Mouse (Mus musculus) thymus, adult 2 months (tissue): Measurements from ENCODE around the gene Rin2. TPM values are rescaled to one million over a fixed set of nuclear protein-coding genes. Genes with fewer than 3 reads are reported as not detected.
"Not testable (repeated sequence)": the region's sequence is repeated elsewhere in the genome, so short reads cannot be mapped to it uniquely, and the experiment has no call there.

Experiments
- DNase-seq: peaks from one replicate; pipeline ENCODE4 v3.0.0; 2021
- H3K27ac ChIP-seq: fragments of 200-500 bp; 2 replicates; pipeline ENCODE4 v1.5.1; 2012; ENCODE audit warnings: low read length, control low read depth; ENCODE audit not compliant: control insufficient read depth, insufficient read depth
- H3K27me3 ChIP-seq: fragments of 200-500 bp; 2 replicates; pipeline ENCODE4 v1.6.1; 2012; ENCODE audit warnings: mild to moderate bottlenecking, low read length, moderate library complexity, mixed read lengths; ENCODE audit not compliant: control insufficient read depth, insufficient read depth
- H3K36me3 ChIP-seq: fragments of 200-500 bp; 2 replicates; pipeline ENCODE4 v1.6.1; 2012; ENCODE audit warnings: mild to moderate bottlenecking, low read length, moderate library complexity; ENCODE audit not compliant: control insufficient read depth, insufficient read depth
- H3K4me1 ChIP-seq: fragments of 200-500 bp; replicated peaks from 2 replicates; pipeline ENCODE4 v1.6.1; 2012; ENCODE audit warnings: low read length; ENCODE audit not compliant: control insufficient read depth, insufficient read depth
- H3K4me3 ChIP-seq: fragments of 200-500 bp; 2 replicates; pipeline ENCODE4 v1.5.1; 2012; ENCODE audit warnings: mild to moderate bottlenecking, low read length, control low read depth, moderate library complexity; ENCODE audit not compliant: control insufficient read depth, insufficient read depth
- CTCF ChIP-seq: fragments of 200-500 bp; IDR thresholded peaks from 2 replicates; pipeline ENCODE4 v1.5.1; 2012; ENCODE audit warnings: mild to moderate bottlenecking, control low read depth, low read length, moderate library complexity, borderline replicate concordance; ENCODE audit not compliant: control insufficient read depth, poor library complexity, insufficient read depth; ENCODE audit errors: extremely low read depth
- POLR2A ChIP-seq: fragments of 200-500 bp; IDR thresholded peaks from 2 replicates; pipeline ENCODE4 v1.6.1; 2012; ENCODE audit warnings: mild to moderate bottlenecking, low read length, control low read depth, moderate library complexity; ENCODE audit not compliant: control insufficient read depth, poor library complexity, insufficient read depth; ENCODE audit errors: extremely low read depth
- WGBS: fragments of 180-500 bp; shearing (Covaris S2); methylation state at CpG from one replicate; pipeline ENCODE4 v1.1.7; 2018; 5-methylcytosine and 5-hydroxymethylcytosine counted together
- polyA plus RNA-seq: library from polyadenylated mRNA; depleted of rRNA; stranded (reverse); fragments of >200 nt; gene quantifications from 2 replicates; pipeline ENCODE4 v1.2.3, GENCODE M21; 2012

Rin2 gene
- polyA plus RNA-seq, 1 experiment = 5.4 TPM

DNA sequence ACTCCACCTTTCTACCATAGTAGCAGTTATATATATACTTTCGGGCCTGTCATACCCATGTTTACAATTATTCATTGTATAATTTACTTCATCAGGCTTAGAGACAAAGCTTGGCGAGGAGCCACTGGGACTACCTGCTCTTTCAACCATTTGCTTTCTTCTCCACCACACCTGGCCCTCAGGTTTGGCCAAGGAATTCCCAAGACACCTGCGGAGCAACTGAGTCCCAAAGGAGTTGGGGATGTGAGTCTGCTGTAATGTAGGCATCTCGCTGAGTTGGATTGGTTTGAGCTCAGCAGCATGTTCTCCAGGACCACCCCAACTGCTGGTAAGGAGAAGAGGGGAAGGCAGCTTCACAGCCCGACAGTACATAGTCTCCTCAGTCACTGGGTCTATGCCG, 226.8 kb downstream of the Rin2 start, which contains the start of gene Naa20:
Gene Naa20 (plus strand): TSS at position 239 of the 400 bp plus-strand sequence.
- Histone ChIP-seq H3K4me3 (no peak within 1 kb of the TSS), H3K4me1 (peaks cover 4% of the 10 kb centered on the region), H3K27ac (no peak within 1 kb of the TSS), H3K27me3 (no peaks in the 10 kb centered on the region), H3K36me3 (0 out of 2 replicates have a peak, but pooled peaks cover 1% of the 10 kb centered on the region)
- 92% methylated on average over 6 of the region's 6 CpGs for WGBS
- TF ChIP-seq POLR2A = no peak
- TF ChIP-seq CTCF = no peak
- DNase-seq = no peak

GRCm38 (mm10) chr2:145903061-145903901, 228.3 kb downstream of the Rin2 start:
- under 1% methylated on average over 68 of the region's 68 CpGs for WGBS
- Histone ChIP-seq H3K4me3 (peak overlapping the region; percentile 72), H3K27me3 (no peaks in the 10 kb centered on the region), H3K27ac (no peak overlapping the region), H3K36me3 (0 out of 2 replicates have a peak, but pooled peaks cover 3% of the 10 kb centered on the region), H3K4me1 (peaks cover 4% of the 10 kb centered on the region)
- TF ChIP-seq CTCF (peak; percentile 68; the same call in 1 of the 2 replicates), POLR2A (peak; percentile 73)
- peak; percentile 90 for DNase-seq

- Histone ChIP-seq H3K27ac (no peak overlapping the region), H3K27me3 (no peaks in the 10 kb centered on the region), H3K4me3 (no peak overlapping the region), H3K4me1 (peaks cover 4% of the 10 kb centered on the region), H3K36me3 (peaks cover 7% of the 10 kb centered on the region; the same call in 1 of the 2 replicates)
- DNase-seq = no peak
- no peak for TF ChIP-seq CTCF
- TF ChIP-seq POLR2A = no peak
- WGBS = 39% methylated on average over 12 of the region's 12 CpGs
Measured at GRCm38 (mm10) chr2:145903983-145904616, 229.1 kb downstream of the Rin2 start.

DNA sequence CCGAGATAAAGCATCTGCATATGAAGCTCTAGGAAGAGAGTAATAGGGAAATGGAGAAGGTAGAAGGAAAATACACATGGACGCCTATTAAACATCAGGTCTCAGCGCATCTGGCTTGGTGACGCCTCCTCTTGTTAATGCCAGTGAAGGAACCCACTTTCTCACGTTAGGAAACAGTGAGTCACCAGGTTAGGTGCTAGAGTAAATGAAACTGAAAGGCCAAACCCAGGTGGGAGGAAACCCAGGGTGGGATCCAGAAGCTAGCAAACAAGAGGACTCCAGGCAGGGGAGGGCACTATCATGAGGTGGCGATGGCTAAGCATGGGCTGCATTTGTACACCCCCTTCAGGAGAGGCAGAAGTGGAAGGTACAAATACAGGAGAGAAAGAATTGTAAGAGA, 230.1 kb downstream of the Rin2 start:
- H3K27me3 ChIP-seq = no peaks in the 10 kb centered on the region
- H3K27ac ChIP-seq = no peak overlapping the region
- 75% methylated on average over 6 of the region's 6 CpGs for WGBS
- TF ChIP-seq POLR2A = no peak
- TF ChIP-seq CTCF = no peak
- DNase-seq = no peak
- H3K36me3 ChIP-seq = peaks cover 15% of the 10 kb centered on the region
- H3K4me3 ChIP-seq = no peak overlapping the region
- peaks cover 4% of the 10 kb centered on the region for H3K4me1 ChIP-seq

DNA sequence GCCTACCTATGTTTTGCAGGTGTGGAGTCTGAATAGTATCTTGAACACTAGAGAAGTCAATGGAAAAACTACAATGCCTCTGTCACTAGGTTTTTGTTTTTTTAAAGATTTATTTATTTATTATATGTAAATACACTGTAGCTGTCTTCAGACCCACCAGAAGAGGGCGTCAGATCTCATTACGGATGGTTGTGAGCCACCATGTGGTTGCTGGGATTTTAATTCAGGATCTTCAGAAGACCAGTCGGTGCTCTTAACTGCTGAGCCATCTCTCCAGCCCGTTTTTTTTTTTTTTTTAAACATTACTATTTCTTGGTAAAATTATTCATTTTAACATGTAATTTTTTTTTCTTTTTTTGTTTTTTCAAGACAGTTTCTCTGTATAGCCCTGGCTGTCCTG, 230.9 kb downstream of the Rin2 start:
- H3K36me3 ChIP-seq = peaks cover 23% of the 10 kb centered on the region
- H3K4me3 ChIP-seq, H3K27ac ChIP-seq, DNase-seq, H3K27me3 ChIP-seq, H3K4me1 ChIP-seq: not testable (repeated sequence)
- WGBS = 66% methylated on average over 4 of the region's 4 CpGs

DNA sequence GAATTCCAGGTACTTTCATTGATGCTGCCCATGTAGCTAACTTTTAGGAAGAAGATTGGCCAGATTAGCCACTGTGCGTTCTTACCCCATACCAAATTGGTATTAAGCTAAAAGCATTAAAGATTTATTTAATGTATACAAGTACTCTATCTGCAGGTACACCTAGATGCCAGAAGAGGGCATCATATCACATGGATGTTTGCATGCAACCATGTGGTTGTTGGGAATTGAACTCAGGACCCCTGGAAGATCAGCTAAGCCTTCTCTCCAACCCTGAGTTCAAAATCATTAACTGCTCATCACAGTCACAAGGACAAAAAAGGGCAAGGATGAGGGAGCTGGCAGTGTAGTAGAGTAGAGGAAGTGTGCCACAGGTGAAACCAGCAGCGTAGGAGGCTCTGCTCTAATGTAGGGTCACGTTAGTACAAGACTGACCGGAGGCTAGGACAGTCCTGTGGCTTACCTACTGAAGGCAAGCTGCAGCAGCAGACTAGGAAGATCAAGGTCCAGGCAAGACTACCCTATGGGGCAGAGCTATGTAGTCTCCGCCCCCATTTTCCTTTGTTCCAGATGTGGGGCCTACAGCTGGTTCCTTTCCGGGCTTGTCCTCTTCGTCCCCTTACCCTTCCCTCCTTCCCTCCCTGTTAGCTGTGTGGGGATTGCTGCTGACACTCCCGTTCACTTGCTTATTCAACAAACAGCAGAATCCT, 246.1 kb downstream of the Rin2 start:
- 96% methylated on average over 8 of the region's 8 CpGs for WGBS
- TF ChIP-seq POLR2A (no peak), CTCF (no peak)
- H3K4me3 ChIP-seq = no peak overlapping the region
- peaks cover 78% of the 10 kb centered on the region for H3K36me3 ChIP-seq
- H3K4me1 ChIP-seq = no peaks in the 10 kb centered on the region
- DNase-seq = no peak
- H3K27me3 ChIP-seq = no peaks in the 10 kb centered on the region
- no peak overlapping the region for H3K27ac ChIP-seq
